Mouse (Mus musculus) heart, adult 2 months (tissue): ENCODE measurements around the gene Tsnax. TPM values are rescaled to one million over a fixed set of nuclear protein-coding genes. Genes with fewer than 3 reads are reported as not detected.

ENCODE experiments used
- DNase-seq, 2 experiments: peaks; one replicate each; pipeline ENCODE4 v3.0.0; 2021
- H3K27ac ChIP-seq: fragments of 200-600 bp; 2 replicates; pipeline ENCODE4 v1.8.1; 2022
- H3K27me3 ChIP-seq: fragments of 200-500 bp; 2 replicates; pipeline ENCODE4 v1.6.1; 2012; ENCODE audit warnings: mild to moderate bottlenecking, low read length, inconsistent platforms, mixed read lengths; ENCODE audit not compliant: control insufficient read depth, insufficient read depth
- H3K36me3 ChIP-seq: fragments of 200-500 bp; 2 replicates; pipeline ENCODE4 v1.6.1; 2012; ENCODE audit warnings: low read length, inconsistent platforms; ENCODE audit not compliant: control insufficient read depth, insufficient read depth
- H3K4me1 ChIP-seq: fragments of 200-500 bp; 2 replicates; pipeline ENCODE4 v1.6.1; 2011; ENCODE audit warnings: low read length; ENCODE audit not compliant: control insufficient read depth, insufficient read depth
- H3K4me3 ChIP-seq: fragments of 200-600 bp; 2 replicates; pipeline ENCODE4 v1.8.1; 2022
- H3K79me2 ChIP-seq: fragments of 200-500 bp; replicated peaks from 2 replicates; pipeline ENCODE4 v1.6.1; 2012; ENCODE audit warnings: mild to moderate bottlenecking, inconsistent platforms, low read length, moderate library complexity, mixed read lengths; ENCODE audit not compliant: control insufficient read depth, insufficient read depth
- H3K9ac ChIP-seq: fragments of 200-500 bp; 2 replicates; pipeline ENCODE4 v1.6.1; 2012; ENCODE audit warnings: low read depth, mild to moderate bottlenecking, control low read depth, inconsistent platforms, low read length, mixed read lengths
- CTCF ChIP-seq: fragments of 200-600 bp; IDR thresholded peaks from 2 replicates; pipeline ENCODE4 v1.8.1; 2022; ENCODE audit warnings: antibody characterized with exemption, mild to moderate bottlenecking, moderate library complexity
- EP300 ChIP-seq: fragments of 200-500 bp; IDR thresholded peaks from 2 replicates; pipeline ENCODE4 v1.6.1; 2011; ENCODE audit warnings: low read depth, low read length, control low read depth; ENCODE audit not compliant: insufficient read depth
- POLR2A ChIP-seq: fragments of 200-500 bp; IDR thresholded peaks from 2 replicates; pipeline ENCODE4 v1.6.1; 2011; ENCODE audit warnings: mild to moderate bottlenecking, low read depth, low read length, control low read depth; ENCODE audit not compliant: insufficient read depth
- whole genome bisulfite sequencing: fragments of 180-500 bp; shearing (Covaris S2); methylation state at CpG from one replicate; pipeline ENCODE4 v1.1.7; 2018; 5-methylcytosine and 5-hydroxymethylcytosine counted together
- intact Hi-C: fragments of 180-260 bp; cut with DNase I; formaldehyde crosslinking; loops from one replicate; pipeline ENCODE4 v1.15.1; 2025
- microRNA-seq, 2 experiments: library from miRNA; unstranded; fragments of <30 nt; microRNA quantifications; one replicate each; pipeline ENCODE4 v1.2.0; 2021
- polyA plus RNA-seq: library from polyadenylated mRNA; depleted of rRNA; stranded (reverse); fragments of >200 nt; gene quantifications from 2 replicates; pipeline ENCODE4 v1.2.3, GENCODE M21; 2012; rRNA removed
- total RNA-seq, 2 experiments: library from RNA; stranded (reverse); gene quantifications; 2 replicates each; pipeline ENCODE4 v1.2.3; 2021

Tsnax gene
- total and polyA plus RNA-seq, 3 experiments: 43.2 to 73.1 (median 66.3) TPM

GRCm38 (mm10) chr8:125078771-125079384 lies 66.1 kb downstream of the Tsnax start:
- Histone ChIP-seq H3K79me2 (no peaks in the 10 kb centered on the region), H3K27me3 (no peaks in the 10 kb centered on the region), H3K4me1 (peaks cover 6% of the 10 kb centered on the region), H3K36me3 (no peaks in the 10 kb centered on the region), H3K4me3 (no peak overlapping the region), H3K9ac (no peak overlapping the region), H3K27ac (no peak overlapping the region)
- TF ChIP-seq POLR2A: no peak
- TF ChIP-seq CTCF: no peak
- TF ChIP-seq EP300: no peak
- WGBS: 55% methylated on average over 9 of the region's 9 CpGs
- intact Hi-C loops: no loop called here
- DNase-seq: peak; percentile 45 to 67

- no peaks in the 10 kb centered on the region for H3K27me3 ChIP-seq
- H3K9ac ChIP-seq: no peak overlapping the region
- 83% methylated on average over 19 of the region's 19 CpGs for WGBS
- peaks cover 10% of the 10 kb centered on the region for H3K4me1 ChIP-seq
- intact Hi-C loops: no loop called here
- H3K27ac ChIP-seq: no peak overlapping the region
- no peaks in the 10 kb centered on the region for H3K36me3 ChIP-seq
- TF ChIP-seq CTCF (no peak), POLR2A (no peak), EP300 (no peak)
- no peaks in the 10 kb centered on the region for H3K79me2 ChIP-seq
- no peak for DNase-seq
- H3K4me3 ChIP-seq: no peak overlapping the region
Observed at GRCm38 (mm10) chr8:125080388-125081344, 67.9 kb downstream of the Tsnax start.

DNA sequence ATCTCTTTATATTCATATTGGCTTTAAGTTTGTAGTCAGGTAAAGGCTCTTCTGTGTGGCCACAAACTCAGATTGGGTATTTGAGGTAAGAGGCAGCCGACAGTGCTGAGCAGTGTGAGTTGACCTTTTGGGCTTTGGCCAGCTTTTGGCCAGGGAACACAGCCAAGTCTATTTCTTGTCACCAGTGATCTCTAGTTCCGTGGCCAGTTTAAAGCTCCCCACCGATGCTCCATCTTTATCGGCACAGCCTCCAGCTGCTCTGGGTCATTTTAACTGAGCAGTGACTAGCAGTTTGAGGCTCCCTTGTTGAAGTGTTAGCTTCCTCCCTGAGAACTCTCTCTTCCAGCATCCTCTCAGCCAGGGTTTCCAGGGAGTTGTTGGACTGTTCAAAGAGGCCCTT lies 70.9 kb downstream of the Tsnax start:
- intact Hi-C loops: loop anchor here (1.0 kb wide), 1 partner anchor 14 kb away; no protein-coding TSS in a partner anchor
- 2% methylated on average over 4 of the region's 4 CpGs for WGBS
- Histone ChIP-seq H3K27me3 (no peaks in the 10 kb centered on the region), H3K4me1 (peaks cover 8% of the 10 kb centered on the region), H3K9ac (no peak overlapping the region; the same call in 1 of the 2 replicates), H3K27ac (peak overlapping the region; percentile 74), H3K4me3 (no peak overlapping the region), H3K36me3 (no peaks in the 10 kb centered on the region), H3K79me2 (no peaks in the 10 kb centered on the region)
- TF ChIP-seq POLR2A (no peak), CTCF (no peak), EP300 (no peak)
- peak; percentile 71 to 73 for DNase-seq

Small RNAs within 50 kb of the gene (microRNA-seq; reads per million reads assigned to microRNA genes)
- 0 reads per million in 2 experiments for gene Gm22197

Other genes with a start within 250 kb of the Tsnax start
- under 1 TPM; 0.43 to 0.47 TPM for gene Trim67, start 219.9 kb upstream of the Tsnax start, total RNA-seq
- 1.3 and 2.0 TPM in 2 replicates for gene Trim67, start 219.9 kb upstream of the Tsnax start, polyA plus RNA-seq
- 100 to 1,000 TPM; 169 to 189 TPM for gene Gnpat, start 150.0 kb upstream of the Tsnax start, total RNA-seq
- 199 and 263 TPM in 2 replicates for gene Gnpat, start 150.0 kb upstream of the Tsnax start, polyA plus RNA-seq
- gene 2810004N23Rik, start 149.9 kb upstream of the Tsnax start, total RNA-seq: 10 to 100 TPM; 47.3 to 51.7 TPM
- 28.9 and 46.7 TPM in 2 replicates for gene 2810004N23Rik, start 149.9 kb upstream of the Tsnax start, polyA plus RNA-seq
- gene Exoc8, start 115.3 kb upstream of the Tsnax start, total RNA-seq: 10 to 100 TPM; 18.8 to 20.2 TPM
- gene Exoc8, start 115.3 kb upstream of the Tsnax start, polyA plus RNA-seq: 6.8 and 9.7 TPM in 2 replicates
- 10 to 100 TPM; 10.3 TPM for gene Sprtn, start 115.1 kb upstream of the Tsnax start, total RNA-seq
- 8.3 and 13.7 TPM in 2 replicates for gene Sprtn, start 115.1 kb upstream of the Tsnax start, polyA plus RNA-seq
- 100 to 1,000 TPM; 331 to 374 TPM for gene Egln1, start 63.7 kb upstream of the Tsnax start, total RNA-seq
- gene Egln1, start 63.7 kb upstream of the Tsnax start, polyA plus RNA-seq: 146 and 227 TPM in 2 replicates
- gene Disc1, start 41.2 kb downstream of the Tsnax start, total RNA-seq: 1 to 10 TPM; 2.2 to 2.3 TPM
- 1.1 and 1.3 TPM in 2 replicates for gene Disc1, start 41.2 kb downstream of the Tsnax start, polyA plus RNA-seq